18 mouse cellular contexts compared by ENCODE assay signal in genomic region chr19:57141756-57142461, GRCm38 (mm10).
DNase-seq lines count a peak whose midpoint lies in the region; TF ChIP-seq lines count a peak whose summit lies in the region.
"Had no signal": no experiment of that assay in that cellular context is flagged by ENCODE, and none has a peak within 500 bp of the region (broad histone marks: within the 10 kb centered on the region; RNA-seq: fewer than 3 reads in every experiment).

No protein-coding gene starts in this region.

- intact Hi-C loops in heart, postnatal 10 days (cut with DNase I): loop anchor here (2.0 kb wide), 1 partner anchor 15 kb away; no protein-coding TSS in a partner anchor
- intact Hi-C loops in left cerebral cortex, postnatal 36 days (cut with DNase I): no loop called here

- H3K36me3 ChIP-seq in heart, embryonic 10.5 days: peaks cover 18% of the 10 kb centered on the region; the same call in 1 of the 2 replicates
- H3K36me3 ChIP-seq in E14TG2a.4 (ENCODE audit: insufficient read depth, low read length): no peaks in the 10 kb centered on the region
- H3K36me3 ChIP-seq in ES-Bruce4 (ENCODE audit: control insufficient read depth, insufficient read depth, low read length, poor library complexity, severe bottlenecking): no peaks in the 10 kb centered on the region
- H3K36me3 ChIP-seq: embryonic facial prominence, embryonic 12.5 days; forebrain, embryonic 12.5 days; hindbrain, embryonic 12.5 days had no signal

- TF ChIP-seq EP300 in ES-Bruce4 (IDR thresholded peaks at IDR 0.05; ENCODE audit: insufficient read depth, low read depth, low read length): peak; percentile 54; the same call in 1 of the 2 replicates

- no peak for TF ChIP-seq POLR2A in ES-Bruce4 (IDR thresholded peaks at IDR 0.05; ENCODE audit: insufficient read depth, low read length)

- no peaks in the 10 kb centered on the region for H3K9me3 ChIP-seq in heart, embryonic 10.5 days
- H3K9me3 ChIP-seq in E14TG2a.4 (ENCODE audit: low read length): no peaks in the 10 kb centered on the region
- no peaks in the 10 kb centered on the region for H3K9me3 ChIP-seq in ES-Bruce4 (replicated peaks; ENCODE audit: control insufficient read depth, insufficient read depth, low read length, poor library complexity, severe bottlenecking)
- H3K9me3 ChIP-seq: embryonic facial prominence, embryonic 12.5 days; forebrain, embryonic 12.5 days; hindbrain, embryonic 12.5 days had no signal

- H3K27ac ChIP-seq in heart, embryonic 10.5 days: peak overlapping the region; percentile 44; the same call in 1 of the 2 replicates
- no peak overlapping the region for H3K27ac ChIP-seq in ES-Bruce4 (ENCODE audit: insufficient read depth, low read length)
- H3K27ac ChIP-seq: embryonic facial prominence, embryonic 12.5 days; forebrain, embryonic 12.5 days; hindbrain, embryonic 12.5 days had no signal

- no peak overlapping the region for H3K4me3 ChIP-seq in heart, embryonic 10.5 days
- H3K4me3 ChIP-seq in E14TG2a.4 (replicated peaks; ENCODE audit: low read length): peak overlapping the region; percentile 41; the same call in 1 of the 2 replicates
- no peak overlapping the region for H3K4me3 ChIP-seq in ES-Bruce4 (ENCODE audit: low read depth, low read length)
- H3K4me3 ChIP-seq: embryonic facial prominence, embryonic 12.5 days; forebrain, embryonic 12.5 days; hindbrain, embryonic 12.5 days had no signal

- H3K4me1 ChIP-seq in heart, embryonic 10.5 days: peaks cover 39% of the 10 kb centered on the region
- H3K4me1 ChIP-seq in E14TG2a.4 (replicated peaks; ENCODE audit: low read depth, low read length) (peaks cover 29% of the 10 kb centered on the region), ES-Bruce4 (ENCODE audit: control insufficient read depth, insufficient read depth, low read length) (peaks cover 1% of the 10 kb centered on the region)
- H3K4me1 ChIP-seq: embryonic facial prominence, embryonic 12.5 days had no signal

- 0 out of 2 replicates have a peak overlapping the region, but pooled peaks have one; percentile 27 for H3K9ac ChIP-seq in ES-Bruce4 (ENCODE audit: low read depth, poor library complexity, severe bottlenecking)
- H3K9ac ChIP-seq: embryonic facial prominence, embryonic 12.5 days; forebrain, embryonic 12.5 days; hindbrain, embryonic 12.5 days had no signal

- DNase-seq in heart, embryonic 10.5 days (ENCODE audit: low spot score): no peak
- DNase-seq in heart, postnatal 10 days: no peak
- DNase-seq in adipocyte (ENCODE audit: low spot score): peak; percentile 47
- no peak for DNase-seq in adrenal gland, adult 2 months
- no peak for DNase-seq in left cerebral cortex, postnatal 36 days (ENCODE audit: low spot score in 2 of 2)
- no peak for DNase-seq in frontal cortex, postnatal 25 days (ENCODE audit: low spot score in 2 of 2)
- DNase-seq: adrenal gland, postnatal 36 days; cerebellum, adult 11 months; cerebellum, adult 8-10 months; cerebellum, postnatal 14 days; gastrocnemius, postnatal 36 days; kidney, adult 11 months; kidney, adult 9 months had no signal

- TF ChIP-seq CTCF in E14TG2a.4 (conservative IDR thresholded peaks at IDR 0.05; ENCODE audit: low read length) (no peak), ES-Bruce4 (IDR thresholded peaks at IDR 0.05; ENCODE audit: low read depth, low read length) (no peak)

- WGBS in heart, embryonic 10.5 days: 74% methylated on average over 10 of the region's 10 CpGs

- no peaks in the 10 kb centered on the region for H3K27me3 ChIP-seq in heart, embryonic 10.5 days (ENCODE audit: insufficient read depth, poor library complexity, severe bottlenecking)
- H3K27me3 ChIP-seq in E14TG2a.4 (ENCODE audit: insufficient read depth, low read length) (no peaks in the 10 kb centered on the region), ES-Bruce4 (ENCODE audit: control insufficient read depth, insufficient read depth, low read length, poor library complexity, severe bottlenecking) (no peaks in the 10 kb centered on the region)
- H3K27me3 ChIP-seq: embryonic facial prominence, embryonic 12.5 days; forebrain, embryonic 12.5 days; hindbrain, embryonic 12.5 days had no signal
